Mouse (Mus musculus) myocyte (in vitro differentiated cells): ENCODE data around the gene Baz2b.

ENCODE experiments used
- POLR2A ChIP-seq: IDR thresholded peaks from one replicate; pipeline ENCODE4 v1.6.1; 2011; ENCODE audit warnings: low read depth, mild to moderate bottlenecking, control low read depth, moderate library complexity; ENCODE audit not compliant: insufficient read length
- POLR2AphosphoS2 ChIP-seq: IDR thresholded peaks from one replicate; pipeline ENCODE4 v1.6.1; 2011; ENCODE audit warnings: low read depth, control low read depth; ENCODE audit not compliant: insufficient read length

- no peak for TF ChIP-seq POLR2AphosphoS2
- no peak for TF ChIP-seq POLR2A
Observed at GRCm38 (mm10) chr2:60044988-60045387, 164.7 kb downstream of the Baz2b start.
